Mouse (Mus musculus): Measurements from ENCODE around the gene Fam171a1. TPM values are rescaled to one million over a fixed set of nuclear protein-coding genes. Genes with fewer than 3 reads are reported as not detected.

Gene Fam171a1
- polyA plus RNA-seq (2021; fragmentation: Nextera tagmentation), result 16.0 and 16.6 TPM in 2 replicates
- long read RNA-seq, experiment 1, full-length matches to known transcripts, result 3 of 31 reads
- long read RNA-seq, experiment 1, partial matches to known transcripts, result 26 of 31 reads
- long read RNA-seq, experiment 1, other reads (novel, unspliced or antisense), result 2 of 31 reads
- long read RNA-seq, experiment 2, full-length matches to known transcripts, result 61 of 120 reads
- long read RNA-seq, experiment 2, partial matches to known transcripts, result 10 of 120 reads
- long read RNA-seq, experiment 2, other reads (novel, unspliced or antisense), result 49 of 120 reads

GRCm38 (mm10) chr2:3113866-3114265 is at the start of gene Fam171a1:
Gene Fam171a1 (plus strand): TSS chr2:3114224.

Small RNA genes lying within 50 kb of the gene (microRNA-seq; reads per million reads assigned to microRNA genes)
- gene Gm27306, result not detected

Other genes with a start within 250 kb of the Fam171a1 start
- 76.2 and 125 TPM in 2 replicates for gene Nmt2, start 170.0 kb downstream of the Fam171a1 start, polyA plus RNA-seq (2021; fragmentation: Nextera tagmentation)
- 11.7 and 14.4 TPM in 2 replicates for gene Rpp38, start 218.4 kb downstream of the Fam171a1 start, polyA plus RNA-seq (2021; fragmentation: Nextera tagmentation)
- 2.2 and 2.7 TPM in 2 replicates for gene Acbd7, start 221.9 kb downstream of the Fam171a1 start, polyA plus RNA-seq (2021; fragmentation: Nextera tagmentation)

Measured in layer of hippocampus, adult 6 months (tissue).